Mouse (Mus musculus) midbrain, embryonic 15.5 days (tissue): ENCODE results near the gene Serinc2. TPM values are rescaled to one million over a fixed set of nuclear protein-coding genes. Genes with fewer than 3 reads are reported as not detected.
A peak's percentile ranks its signal among the peaks of the same experiment; 100 is the strongest.

Experiments
- ATAC-seq: fragments of 200-750 bp; cut with Nextera tagmentation; replicated peaks from 2 replicates; pipeline ENCODE4 v1.8.0; 2017; ENCODE audit warnings: moderate TSS enrichment
- H3K27ac ChIP-seq: fragments of 300-500 bp; sonication (generic); 2 replicates; pipeline ENCODE4 v1.5.1; 2015; ENCODE audit warnings: mild to moderate bottlenecking, inconsistent platforms
- H3K27me3 ChIP-seq: fragments of 300-500 bp; sonication (generic); replicated peaks from 2 replicates; pipeline ENCODE4 v1.6.1; 2015; ENCODE audit warnings: inconsistent platforms
- H3K36me3 ChIP-seq: fragments of 300-500 bp; sonication (generic); replicated peaks from 2 replicates; pipeline ENCODE4 v1.6.1; 2015; ENCODE audit warnings: inconsistent platforms
- H3K4me1 ChIP-seq: fragments of 300-500 bp; sonication (generic); 2 replicates; pipeline ENCODE4 v1.6.1; 2015; ENCODE audit warnings: inconsistent platforms
- H3K4me2 ChIP-seq: fragments of 300-500 bp; sonication (generic); 2 replicates; pipeline ENCODE4 v1.6.1; 2015; ENCODE audit warnings: inconsistent platforms, mild to moderate bottlenecking, moderate library complexity
- H3K4me3 ChIP-seq: fragments of 300-500 bp; sonication (generic); 2 replicates; pipeline ENCODE4 v1.5.1; 2015; ENCODE audit warnings: mild to moderate bottlenecking, inconsistent platforms
- H3K9ac ChIP-seq: fragments of 300-500 bp; sonication (generic); 2 replicates; pipeline ENCODE4 v1.6.1; 2015; ENCODE audit warnings: mild to moderate bottlenecking, inconsistent platforms
- H3K9me3 ChIP-seq: fragments of 300-500 bp; sonication (generic); 2 replicates; pipeline ENCODE4 v1.6.1; 2016; ENCODE audit warnings: inconsistent platforms
- WGBS: fragments of 180-500 bp; shearing (Covaris S2); methylation state at CpG from one replicate; pipeline ENCODE4 v1.1.7; 2015; ENCODE audit warnings: mixed read lengths; 5-methylcytosine and 5-hydroxymethylcytosine counted together
- polyA plus RNA-seq: library from polyadenylated mRNA; unstranded; fragments of >200 nt; fragmentation: Nextera tagmentation; extraction: Ambion mirVana; gene quantifications from 2 replicates; pipeline ENCODE4 v1.2.1, GENCODE M21; 2015

Serinc2 gene
- polyA plus RNA-seq, 1 experiment from 2014 or later: 42.9 TPM

GRCm38 (mm10) chr4:130312526-130312925, 33.5 kb upstream of the Serinc2 start:
- no peak overlapping the region for H3K9ac ChIP-seq
- H3K27ac ChIP-seq: no peak overlapping the region
- no peak for ATAC-seq
- peaks cover 22% of the 10 kb centered on the region; the same call in 1 of the 2 replicates for H3K4me1 ChIP-seq
- peaks cover 5% of the 10 kb centered on the region; the same call in 1 of the 2 replicates for H3K27me3 ChIP-seq
- no peaks in the 10 kb centered on the region for H3K9me3 ChIP-seq
- WGBS: 91% methylated on average over 3 of the region's 3 CpGs
- H3K4me3 ChIP-seq: no peak overlapping the region
- no peak overlapping the region for H3K4me2 ChIP-seq
- peaks cover 21% of the 10 kb centered on the region; the same call in 1 of the 2 replicates for H3K36me3 ChIP-seq

GRCm38 (mm10) chr4:130309254-130309653, 30.2 kb upstream of the Serinc2 start:
- peak overlapping the region; percentile 60 for H3K9ac ChIP-seq
- peak overlapping the region; percentile 90 for H3K4me2 ChIP-seq
- H3K36me3 ChIP-seq: peaks cover 4% of the 10 kb centered on the region; the same call in 1 of the 2 replicates
- ATAC-seq: 0 out of 2 replicates have a peak, but pooled peaks have one; percentile 5
- H3K9me3 ChIP-seq: no peaks in the 10 kb centered on the region
- H3K4me1 ChIP-seq: peaks cover 33% of the 10 kb centered on the region; the same call in 1 of the 2 replicates
- H3K27ac ChIP-seq: peak overlapping the region; percentile 63
- H3K27me3 ChIP-seq: peaks cover 16% of the 10 kb centered on the region
- peak overlapping the region; percentile 62 for H3K4me3 ChIP-seq
- 48% methylated on average over 8 of the region's 8 CpGs for WGBS

GRCm38 (mm10) chr4:130308231-130309081, 29.5 kb upstream of the Serinc2 start, which contains the start of the genes Fabp3 and Gm10570:
Gene Fabp3, plus strand, starts transcription at chr4:130308595.
Gene Gm10570, minus strand, starts transcription at chr4:130308674.
- peak within 1 kb of the TSS; percentile 63 for H3K27ac ChIP-seq
- under 1% methylated on average over 52 of the region's 52 CpGs for WGBS
- H3K9me3 ChIP-seq: no peaks in the 10 kb centered on the region

GRCm38 (mm10) chr4:130307851-130308230, 28.8 kb upstream of the Serinc2 start:
- Histone ChIP-seq H3K9me3 (no peaks in the 10 kb centered on the region), H3K4me1 (peaks cover 33% of the 10 kb centered on the region; the same call in 1 of the 2 replicates), H3K4me3 (peak overlapping the region; percentile 62), H3K4me2 (peak overlapping the region; percentile 90), H3K27ac (peak overlapping the region; percentile 63), H3K36me3 (no peaks in the 10 kb centered on the region), H3K27me3 (peaks cover 16% of the 10 kb centered on the region), H3K9ac (peak overlapping the region; percentile 60)
- ATAC-seq: peak; percentile 28
- under 1% methylated on average over 23 of the region's 23 CpGs for WGBS

More at GRCm38 (mm10) chr4:130308231-130309081, 29.5 kb upstream of the Serinc2 start, which contains the start of the genes Fabp3 and Gm10570:
- Histone ChIP-seq H3K4me2 (peak within 1 kb of the TSS; percentile 90), H3K9ac (peak within 1 kb of the TSS; percentile 60), H3K36me3 (peaks cover under 1% of the 10 kb centered on the region; the same call in 1 of the 2 replicates), H3K4me1 (peaks cover 33% of the 10 kb centered on the region; the same call in 1 of the 2 replicates), H3K4me3 (peak within 1 kb of the TSS; percentile 62), H3K27me3 (peaks cover 16% of the 10 kb centered on the region)
- peak; percentile 85 for ATAC-seq

- peaks cover 16% of the 10 kb centered on the region for H3K27me3 ChIP-seq
- H3K9me3 ChIP-seq: no peaks in the 10 kb centered on the region
- H3K4me2 ChIP-seq: peak overlapping the region; percentile 90
- H3K36me3 ChIP-seq: no peaks in the 10 kb centered on the region
- 78% methylated on average over 10 of the region's 10 CpGs for WGBS
- peaks cover 33% of the 10 kb centered on the region; the same call in 1 of the 2 replicates for H3K4me1 ChIP-seq
- peak overlapping the region; percentile 62 for H3K4me3 ChIP-seq
- H3K27ac ChIP-seq: no peak overlapping the region
- no peak for ATAC-seq
- no peak overlapping the region for H3K9ac ChIP-seq
Observed at GRCm38 (mm10) chr4:130306796-130307630, 28.0 kb upstream of the Serinc2 start.

GRCm38 (mm10) chr4:130304746-130305145, 25.7 kb upstream of the Serinc2 start:
- H3K4me1 ChIP-seq: peaks cover 26% of the 10 kb centered on the region; the same call in 1 of the 2 replicates
- H3K4me2 ChIP-seq: no peak overlapping the region
- no peaks in the 10 kb centered on the region for H3K36me3 ChIP-seq
- no peak overlapping the region for H3K4me3 ChIP-seq
- H3K27me3 ChIP-seq: peaks cover 10% of the 10 kb centered on the region
- H3K27ac ChIP-seq: no peak overlapping the region
- 13% methylated on average over 3 of the region's 3 CpGs for WGBS
- H3K9me3 ChIP-seq: no peaks in the 10 kb centered on the region
- ATAC-seq: no peak
- no peak overlapping the region for H3K9ac ChIP-seq

- no peak for ATAC-seq
- Histone ChIP-seq H3K9ac (no peak overlapping the region), H3K27me3 (peaks cover 10% of the 10 kb centered on the region), H3K4me1 (peaks cover 9% of the 10 kb centered on the region; the same call in 1 of the 2 replicates), H3K27ac (no peak overlapping the region), H3K36me3 (no peaks in the 10 kb centered on the region), H3K4me3 (no peak overlapping the region), H3K4me2 (no peak overlapping the region), H3K9me3 (no peaks in the 10 kb centered on the region)
- 50% methylated on average over 12 of the region's 12 CpGs for WGBS
Observed at GRCm38 (mm10) chr4:130302285-130302870, 23.4 kb upstream of the Serinc2 start.

- Histone ChIP-seq H3K36me3 (no peaks in the 10 kb centered on the region), H3K27ac (no peak overlapping the region), H3K9me3 (no peaks in the 10 kb centered on the region), H3K4me2 (no peak overlapping the region), H3K27me3 (no peaks in the 10 kb centered on the region), H3K4me3 (no peak overlapping the region), H3K4me1 (peaks cover 4% of the 10 kb centered on the region), H3K9ac (no peak overlapping the region)
- ATAC-seq: no peak
- WGBS: 68% methylated on average over 8 of the region's 8 CpGs
Observed at GRCm38 (mm10) chr4:130299629-130300018, 20.6 kb upstream of the Serinc2 start.

GRCm38 (mm10) chr4:130298877-130299628, 20.0 kb upstream of the Serinc2 start:
- WGBS: 74% methylated on average over 11 of the region's 11 CpGs
- 0 out of 2 replicates have a peak, but pooled peaks have one; percentile 30 for ATAC-seq

GRCm38 (mm10) chr4:130297123-130297529, 18.1 kb upstream of the Serinc2 start:
- H3K27me3 ChIP-seq: no peaks in the 10 kb centered on the region
- no peaks in the 10 kb centered on the region for H3K36me3 ChIP-seq
- no peak overlapping the region for H3K4me2 ChIP-seq
- no peaks in the 10 kb centered on the region for H3K9me3 ChIP-seq
- no peak overlapping the region for H3K9ac ChIP-seq
- no peak overlapping the region for H3K4me3 ChIP-seq
- WGBS: 18% methylated on average over 13 of the region's 13 CpGs
- peaks cover 3% of the 10 kb centered on the region; the same call in 1 of the 2 replicates for H3K4me1 ChIP-seq
- H3K27ac ChIP-seq: no peak overlapping the region
- ATAC-seq: no peak

More at GRCm38 (mm10) chr4:130298877-130299628, 20.0 kb upstream of the Serinc2 start:
- no peaks in the 10 kb centered on the region for H3K9me3 ChIP-seq
- H3K9ac ChIP-seq: no peak overlapping the region
- no peak overlapping the region for H3K27ac ChIP-seq
- H3K4me3 ChIP-seq: no peak overlapping the region
- no peaks in the 10 kb centered on the region for H3K36me3 ChIP-seq
- no peak overlapping the region for H3K4me2 ChIP-seq
- H3K27me3 ChIP-seq: no peaks in the 10 kb centered on the region
- peaks cover 3% of the 10 kb centered on the region; the same call in 1 of the 2 replicates for H3K4me1 ChIP-seq
